Comparison of ENCODE assay signal across 22 mouse cellular contexts in genomic region chr9:95513776-95514175, GRCm38 (mm10). TPM values are rescaled to one million over a fixed set of nuclear protein-coding genes. Genes with fewer than 3 reads are reported as not detected.
DNase-seq lines count a peak whose midpoint lies in the region; ATAC-seq and TF ChIP-seq lines count a peak whose summit lies in the region.
"Had no signal": no experiment of that assay in that cellular context is flagged by ENCODE, and none has a peak within 500 bp of the region (broad histone marks: within the 10 kb centered on the region; RNA-seq: fewer than 3 reads in every experiment).

No protein-coding gene starts in this region.

- peaks cover 2% of the 10 kb centered on the region for H3K36me3 ChIP-seq in heart, adult 2 months (ENCODE audit: control insufficient read depth, insufficient read depth, low read length)
- peaks cover 22% of the 10 kb centered on the region for H3K36me3 ChIP-seq in E14TG2a.4 (ENCODE audit: insufficient read depth, low read length)
- no peaks in the 10 kb centered on the region for H3K36me3 ChIP-seq in stomach, embryonic 16.5 days (ENCODE audit: control insufficient read depth, insufficient read depth, low read length)
- H3K36me3 ChIP-seq: embryonic facial prominence, embryonic 13.5 days; heart, embryonic 10.5 days; hindbrain, embryonic 12.5 days had no signal

- no peak for ATAC-seq in stomach, embryonic 16.5 days (ENCODE audit: insufficient read depth, low FRiP score)
- ATAC-seq in erythroid progenitor cell, adult 5-6 weeks (replicated peaks; ENCODE audit: low FRiP score, poor library complexity, severe bottlenecking) = no peak
- ATAC-seq: activated CD4-positive, CD25-positive, alpha-beta regulatory T cell, adult 4 months; forebrain, embryonic 13.5 days; forebrain, postnatal 0 days; hindbrain, embryonic 16.5 days; inflammation-experienced regulatory T-cells, adult 6 months had no signal

- no peak overlapping the region for H3K27ac ChIP-seq in heart, adult 2 months
- peak overlapping the region; percentile 28 for H3K27ac ChIP-seq in bone marrow macrophage, adult 2 months (ENCODE audit: insufficient read depth, low read depth, low read length)
- peak overlapping the region; percentile 64 for H3K27ac ChIP-seq in stomach, embryonic 16.5 days (ENCODE audit: low read length)
- H3K27ac ChIP-seq: embryonic facial prominence, embryonic 13.5 days; forebrain, embryonic 13.5 days; gastrocnemius, adult 2 months; heart, embryonic 10.5 days; hindbrain, embryonic 12.5 days had no signal

- no peak overlapping the region for H3K4me3 ChIP-seq in heart, adult 2 months
- 0 out of 2 replicates have a peak overlapping the region, but pooled peaks have one; percentile 100 for H3K4me3 ChIP-seq in E14TG2a.4 (replicated peaks; ENCODE audit: low read length)
- no peak overlapping the region for H3K4me3 ChIP-seq in bone marrow macrophage, adult 2 months (ENCODE audit: insufficient read depth, low read length)
- no peak overlapping the region for H3K4me3 ChIP-seq in stomach, embryonic 16.5 days (replicated peaks; ENCODE audit: low read length)
- H3K4me3 ChIP-seq: embryonic facial prominence, embryonic 13.5 days; forebrain, embryonic 13.5 days; heart, embryonic 10.5 days; hindbrain, embryonic 12.5 days had no signal

- H3K27me3 ChIP-seq in heart, adult 2 months (ENCODE audit: control insufficient read depth, insufficient read depth, low read length) = no peaks in the 10 kb centered on the region
- no peaks in the 10 kb centered on the region for H3K27me3 ChIP-seq in E14TG2a.4 (ENCODE audit: insufficient read depth, low read length)
- H3K27me3 ChIP-seq in stomach, embryonic 16.5 days (ENCODE audit: control insufficient read depth, insufficient read depth, low read length) = no peaks in the 10 kb centered on the region
- H3K27me3 ChIP-seq: CH12.LX; embryonic facial prominence, embryonic 13.5 days; forebrain, embryonic 13.5 days; hindbrain, embryonic 12.5 days had no signal

- 100% methylated on average over 2 of the region's 2 CpGs for WGBS in heart, adult 2 months
- 89% methylated on average over 2 of the region's 2 CpGs for WGBS in stomach, embryonic 16.5 days

- H3K79me2 ChIP-seq in heart, adult 2 months (replicated peaks; ENCODE audit: control insufficient read depth, insufficient read depth, low read length) = peaks cover 1% of the 10 kb centered on the region; the same call in 1 of the 2 replicates

- peak; percentile 85 for DNase-seq in heart, adult 11 months
- DNase-seq in heart, adult 2 months = no peak
- DNase-seq in spleen, adult 18-20 months = no peak
- DNase-seq: cerebellum, adult 11 months; cerebellum, adult 8-10 months; forebrain, postnatal 0 days; gastrocnemius, adult 2 months; gastrocnemius, postnatal 25 days; heart, postnatal 4 days had no signal

- H3K9me3 ChIP-seq in E14TG2a.4 (ENCODE audit: low read length) = no peaks in the 10 kb centered on the region
- H3K9me3 ChIP-seq in stomach, embryonic 16.5 days (replicated peaks; ENCODE audit: control insufficient read depth, low read length) = no peaks in the 10 kb centered on the region
- H3K9me3 ChIP-seq: embryonic facial prominence, embryonic 13.5 days; forebrain, embryonic 13.5 days; G1E; heart, embryonic 10.5 days; hindbrain, embryonic 12.5 days had no signal

- H3K4me1 ChIP-seq in heart, adult 2 months (ENCODE audit: control insufficient read depth, insufficient read depth, low read length) = peaks cover 10% of the 10 kb centered on the region
- peaks cover 43% of the 10 kb centered on the region for H3K4me1 ChIP-seq in E14TG2a.4 (replicated peaks; ENCODE audit: low read depth, low read length)
- H3K4me1 ChIP-seq in bone marrow macrophage, adult 2 months (ENCODE audit: control insufficient read depth, insufficient read depth, low read length) = peaks cover 18% of the 10 kb centered on the region
- H3K4me1 ChIP-seq in stomach, embryonic 16.5 days (ENCODE audit: control insufficient read depth, insufficient read depth, low read length) = peaks cover 9% of the 10 kb centered on the region

- TF ChIP-seq POLR2A in heart, adult 2 months (IDR thresholded peaks at IDR 0.05; ENCODE audit: insufficient read depth, low read depth, low read length) = no peak
- no peak for TF ChIP-seq POLR2A in bone marrow macrophage, adult 2 months (IDR thresholded peaks at IDR 0.05; ENCODE audit: borderline replicate concordance, low read depth, low read length)

- no peak for TF ChIP-seq EP300 in heart, adult 2 months (IDR thresholded peaks at IDR 0.05; ENCODE audit: insufficient read depth, low read depth, low read length)

- TF ChIP-seq CTCF in heart, adult 2 months (IDR thresholded peaks at IDR 0.05) = no peak
- TF ChIP-seq CTCF in E14TG2a.4 (conservative IDR thresholded peaks at IDR 0.05; ENCODE audit: low read length) = no peak
- no peak for TF ChIP-seq CTCF in bone marrow macrophage, adult 2 months (IDR thresholded peaks at IDR 0.05; ENCODE audit: low read depth, low read length)

- no peak overlapping the region for H3K9ac ChIP-seq in heart, adult 2 months (ENCODE audit: low read depth, low read length)
- no peak overlapping the region for H3K9ac ChIP-seq in stomach, embryonic 16.5 days (ENCODE audit: low read length)
- H3K9ac ChIP-seq: embryonic facial prominence, embryonic 13.5 days; forebrain, embryonic 13.5 days; forebrain, postnatal 0 days; hindbrain, embryonic 12.5 days had no signal

- intact Hi-C loops in heart, adult 2 months (cut with DNase I) = loop anchor here (5.0 to 10.0 kb wide), 2 partner anchors 329 to 444 kb away; no protein-coding TSS in a partner anchor

- H3K4me2 ChIP-seq in stomach, embryonic 16.5 days (ENCODE audit: low read depth, low read length) = no peak overlapping the region
- H3K4me2 ChIP-seq: embryonic facial prominence, embryonic 13.5 days; forebrain, embryonic 13.5 days; hindbrain, embryonic 12.5 days had no signal

RNA-seq across cellular contexts. Expression of gene U2surp, which starts 2.0 kb away (rescaled TPM):
- 10 to 100 TPM; 31.9 to 39.9 TPM for total RNA-seq in heart, adult 2 months (2021)
- 3.4 and 8.0 TPM in 2 replicates for polyA plus RNA-seq in heart, adult 2 months (2012; rRNA removed)
- polyA plus RNA-seq in bone marrow macrophage, adult 2 months (2012; ENCODE audit: insufficient read depth, insufficient read length, missing spikeins) = 51.8 and 58.0 TPM in 2 replicates
- polyA plus RNA-seq in stomach, embryonic 16.5 days (2015; fragmentation: Nextera tagmentation; extraction: Ambion mirVana) = 88.6 and 115 TPM in 2 replicates
- total RNA-seq in erythroid progenitor cell, adult 5-6 weeks (2015; ENCODE audit: low replicate concordance) = 75.0 and 83.4 TPM in 2 replicates
- 85.3 and 99.3 TPM in 2 replicates for total RNA-seq in erythroid progenitor cell, adult 5-6 weeks (2017; ENCODE audit: low replicate concordance)

RNA-seq across cellular contexts. Expression of gene Paqr9, which starts 45.7 kb away (rescaled TPM):
- 10 to 100 TPM; 38.5 to 42.5 TPM for total RNA-seq in heart, adult 2 months (2021)
- polyA plus RNA-seq in heart, adult 2 months (2012; rRNA removed) = 21.3 and 26.7 TPM in 2 replicates
- polyA plus RNA-seq in bone marrow macrophage, adult 2 months (2012; ENCODE audit: insufficient read depth, insufficient read length, missing spikeins) = not detected in 2 replicates
- polyA plus RNA-seq in stomach, embryonic 16.5 days (2015; fragmentation: Nextera tagmentation; extraction: Ambion mirVana) = 0.47 and 0.53 TPM in 2 replicates
- 84.0 and 109 TPM in 2 replicates for total RNA-seq in erythroid progenitor cell, adult 5-6 weeks (2015; ENCODE audit: low replicate concordance)
- 100 and 101 TPM in 2 replicates for total RNA-seq in erythroid progenitor cell, adult 5-6 weeks (2017; ENCODE audit: low replicate concordance)
- total RNA-seq: CH12.LX had no signal
- polyA plus RNA-seq: G1E; inflammation-experienced regulatory T-cells, adult 6 months had no signal

Comparison
In these comparisons a context has a peak if more than half of its experiments do, and no peak if none do; other contexts are left out.
1. RNA of gene Paqr9, which starts 45.7 kb away (polyA plus RNA-seq): 21.3 to 26.7 TPM in heart, adult 2 months; 0.47 to 0.53 TPM in stomach, embryonic 16.5 days and not detected in bone marrow macrophage, adult 2 months; every median in the first group is over 10 times any median in the second.